Mouse (Mus musculus): ENCODE measurements at regions not wholly inside any gene's neighbourhood (a gene's known extent, or its start where the extent isn't known, plus 50 kb on each side); places are given as distances from the start of the nearest gene placed in this dataset.

DNA sequence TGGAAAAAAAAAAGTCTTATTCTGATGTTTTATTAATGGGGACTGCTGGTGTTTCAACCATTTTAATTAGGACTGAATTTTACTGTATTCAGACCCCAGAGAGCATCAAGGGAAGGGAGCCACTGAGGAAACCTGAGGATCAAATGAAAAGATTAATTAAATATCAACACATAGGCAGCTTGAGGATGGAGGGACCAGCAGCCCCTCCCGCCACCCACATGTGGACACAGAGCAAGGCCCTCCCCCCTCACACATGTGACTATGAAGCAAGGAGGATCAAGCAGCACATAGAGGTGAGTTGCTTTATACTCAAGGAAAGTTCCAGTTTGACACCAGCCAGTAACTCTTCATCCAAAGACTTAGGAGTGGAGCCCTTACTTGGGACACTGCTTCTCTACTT is 126.0 kb downstream of the Gp2 start:
- no peak for DNase-seq (ENCODE audit: low spot score)
- no peak for ATAC-seq
- no peaks in the 10 kb centered on the region for H3K27me3 ChIP-seq (replicated peaks; ENCODE audit: control insufficient read depth, insufficient read depth, low read length)

DNA sequence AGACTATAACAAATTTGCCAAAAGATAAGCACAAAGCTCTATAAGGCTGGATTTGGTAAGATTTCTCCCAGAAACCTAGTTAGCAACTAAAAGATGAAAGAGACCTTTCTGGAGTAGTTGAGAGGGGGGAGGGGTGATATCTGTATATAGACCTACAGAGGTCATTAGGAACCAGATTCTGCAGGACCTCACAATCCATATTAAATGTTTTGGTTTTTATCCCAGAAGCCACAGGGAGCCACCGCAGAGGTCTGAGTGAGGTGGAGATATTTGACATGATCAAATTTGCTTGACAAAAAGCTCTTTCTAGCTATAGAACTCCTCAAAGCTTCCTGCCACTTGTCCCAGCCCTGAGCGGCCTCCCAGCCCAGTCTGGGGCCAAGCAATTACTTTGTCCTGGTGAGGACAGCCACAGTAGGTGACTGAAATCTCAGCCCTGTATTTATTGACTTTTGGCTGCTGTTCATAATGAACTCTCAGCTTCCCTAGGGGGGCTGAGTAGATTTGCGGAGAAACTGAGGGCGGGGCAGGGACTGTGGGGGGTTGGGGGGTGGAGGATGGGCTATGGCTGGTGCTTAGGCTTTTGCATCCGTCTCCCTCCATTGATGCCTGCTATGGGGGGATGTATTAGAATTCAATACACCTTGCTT is 128.5 kb downstream of the Gp2 start:
- WGBS, result 0% methylated on average over 5 of the region's 5 CpGs
- no peak overlapping the region for H3K9ac ChIP-seq (ENCODE audit: low read length)
- H3K4me1 ChIP-seq (ENCODE audit: control insufficient read depth, insufficient read depth, low read length), result no peaks in the 10 kb centered on the region; the same call in 1 of the 2 replicates
- H3K9me3 ChIP-seq (replicated peaks; ENCODE audit: control insufficient read depth, low read length), result no peaks in the 10 kb centered on the region
- no peak overlapping the region for H3K4me2 ChIP-seq (ENCODE audit: low read length)
- DNase-seq (ENCODE audit: low spot score), result peak; percentile 50
- no peaks in the 10 kb centered on the region for H3K36me3 ChIP-seq (ENCODE audit: control insufficient read depth, insufficient read depth, low read length)
- no peak overlapping the region for H3K4me3 ChIP-seq (ENCODE audit: low read depth, low read length)
- ATAC-seq, result peak; percentile 62
- no peak overlapping the region for H3K27ac ChIP-seq (ENCODE audit: low read depth, low read length)
- H3K27me3 ChIP-seq (replicated peaks; ENCODE audit: control insufficient read depth, insufficient read depth, low read length), result no peaks in the 10 kb centered on the region

More for the DNA sequence above, 126.0 kb downstream of the Gp2 start:
- Histone ChIP-seq H3K4me1 (ENCODE audit: control insufficient read depth, insufficient read depth, low read length) (no peaks in the 10 kb centered on the region; the same call in 1 of the 2 replicates), H3K4me2 (ENCODE audit: low read length) (no peak overlapping the region), H3K9me3 (replicated peaks; ENCODE audit: control insufficient read depth, low read length) (no peaks in the 10 kb centered on the region), H3K4me3 (ENCODE audit: low read depth, low read length) (no peak overlapping the region), H3K9ac (ENCODE audit: low read length) (no peak overlapping the region), H3K36me3 (ENCODE audit: control insufficient read depth, insufficient read depth, low read length) (no peaks in the 10 kb centered on the region), H3K27ac (ENCODE audit: low read depth, low read length) (no peak overlapping the region)
- WGBS, result 62% methylated on average over 1 of the region's 1 CpGs

DNA sequence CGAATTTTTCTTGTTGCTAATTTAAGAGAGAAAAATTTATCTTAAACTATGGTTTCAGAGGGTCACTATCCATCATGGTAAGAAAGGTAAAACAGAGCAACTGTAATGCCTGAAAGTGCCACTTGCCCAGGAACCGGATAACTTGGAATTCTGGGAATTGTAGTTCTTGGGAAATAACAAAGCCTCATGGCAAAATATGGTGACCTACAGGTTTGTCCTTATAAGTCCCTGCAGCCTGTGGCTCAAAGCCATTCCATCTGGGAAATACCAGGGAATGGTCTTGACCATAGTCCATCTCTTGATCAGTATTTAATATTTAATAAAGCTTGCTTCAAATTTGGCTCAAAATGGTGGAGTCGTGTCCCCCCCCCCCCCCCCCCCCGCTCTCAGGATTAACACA is 111.9 kb upstream of the Gpr139 start:
- Histone ChIP-seq H3K9ac (ENCODE audit: low read length) (no peak overlapping the region), H3K27ac (ENCODE audit: low read depth, low read length) (no peak overlapping the region), H3K27me3 (replicated peaks; ENCODE audit: control insufficient read depth, insufficient read depth, low read length) (no peaks in the 10 kb centered on the region), H3K4me1 (ENCODE audit: control insufficient read depth, insufficient read depth, low read length) (no peaks in the 10 kb centered on the region), H3K4me3 (ENCODE audit: low read depth, low read length) (no peak overlapping the region), H3K36me3 (ENCODE audit: control insufficient read depth, insufficient read depth, low read length) (no peaks in the 10 kb centered on the region), H3K9me3 (replicated peaks; ENCODE audit: control insufficient read depth, low read length) (no peaks in the 10 kb centered on the region), H3K4me2 (ENCODE audit: low read length) (no peak overlapping the region)
- 63% methylated on average over 4 of the region's 4 CpGs for WGBS
- peak; percentile 3 for DNase-seq (ENCODE audit: low spot score)
- no peak for ATAC-seq

DNA sequence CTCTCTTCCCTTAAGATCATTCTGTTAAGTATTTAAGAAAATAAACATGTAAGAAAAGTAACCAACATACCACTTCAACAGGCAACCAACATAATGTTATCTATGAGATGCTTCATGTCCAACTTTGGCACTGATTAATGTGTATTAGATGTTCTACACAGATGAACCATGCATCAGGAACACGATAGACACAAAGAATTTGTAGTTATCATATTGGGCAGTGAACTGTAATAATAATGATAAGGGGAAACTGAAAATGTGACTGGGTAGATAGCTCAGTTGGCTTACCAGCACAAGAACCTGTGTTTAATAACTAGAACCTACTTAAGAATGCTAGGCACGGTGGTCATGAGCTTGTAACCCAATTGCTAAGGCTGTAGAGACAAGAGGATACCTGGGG is 107.0 kb upstream of the Gpr139 start:
- no peak for ATAC-seq
- no peaks in the 10 kb centered on the region for H3K4me1 ChIP-seq (ENCODE audit: control insufficient read depth, insufficient read depth, low read length)
- H3K4me2 ChIP-seq (ENCODE audit: low read length), result no peak overlapping the region
- no peaks in the 10 kb centered on the region for H3K9me3 ChIP-seq (replicated peaks; ENCODE audit: control insufficient read depth, low read length)
- DNase-seq (ENCODE audit: low spot score), result no peak
- H3K4me3 ChIP-seq (ENCODE audit: low read depth, low read length), result no peak overlapping the region
- H3K9ac ChIP-seq (ENCODE audit: low read length), result no peak overlapping the region
- WGBS, result 84% methylated on average over 2 of the region's 2 CpGs
- H3K36me3 ChIP-seq (ENCODE audit: control insufficient read depth, insufficient read depth, low read length), result no peaks in the 10 kb centered on the region
- no peaks in the 10 kb centered on the region for H3K27me3 ChIP-seq (replicated peaks; ENCODE audit: control insufficient read depth, insufficient read depth, low read length)
- H3K27ac ChIP-seq (ENCODE audit: low read depth, low read length), result no peak overlapping the region

DNA sequence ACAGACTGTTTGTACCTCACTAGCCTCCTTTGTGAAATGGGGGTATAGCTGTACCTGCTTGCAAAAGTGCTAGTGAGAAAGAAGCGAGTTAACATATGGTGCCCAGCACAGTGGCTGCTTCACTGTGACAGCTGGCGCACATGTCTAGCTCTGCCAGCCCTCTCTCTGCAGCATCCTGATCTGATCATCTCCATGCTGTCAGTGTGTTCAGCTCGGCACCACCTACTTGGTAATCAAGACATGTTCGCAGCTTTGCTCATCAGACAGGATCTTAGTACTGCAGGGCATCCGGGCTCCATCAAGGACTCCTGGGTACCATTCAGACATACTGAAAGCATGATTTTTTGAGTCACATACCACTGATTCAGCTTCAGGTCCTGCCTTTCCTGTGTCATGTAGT is 100.9 kb upstream of the Gpr139 start:
- Histone ChIP-seq H3K36me3 (ENCODE audit: control insufficient read depth, insufficient read depth, low read length) (no peaks in the 10 kb centered on the region), H3K27ac (ENCODE audit: low read depth, low read length) (no peak overlapping the region), H3K4me1 (ENCODE audit: control insufficient read depth, insufficient read depth, low read length) (no peaks in the 10 kb centered on the region), H3K9me3 (replicated peaks; ENCODE audit: control insufficient read depth, low read length) (no peaks in the 10 kb centered on the region), H3K27me3 (replicated peaks; ENCODE audit: control insufficient read depth, insufficient read depth, low read length) (no peaks in the 10 kb centered on the region), H3K4me3 (ENCODE audit: low read depth, low read length) (no peak overlapping the region), H3K4me2 (ENCODE audit: low read length) (no peak overlapping the region), H3K9ac (ENCODE audit: low read length) (no peak overlapping the region)
- WGBS, result 78% methylated on average over 5 of the region's 5 CpGs
- ATAC-seq (peak; percentile 44; the same call in 1 of the 2 replicates), DNase-seq (ENCODE audit: low spot score) (peak; percentile 48)

DNA sequence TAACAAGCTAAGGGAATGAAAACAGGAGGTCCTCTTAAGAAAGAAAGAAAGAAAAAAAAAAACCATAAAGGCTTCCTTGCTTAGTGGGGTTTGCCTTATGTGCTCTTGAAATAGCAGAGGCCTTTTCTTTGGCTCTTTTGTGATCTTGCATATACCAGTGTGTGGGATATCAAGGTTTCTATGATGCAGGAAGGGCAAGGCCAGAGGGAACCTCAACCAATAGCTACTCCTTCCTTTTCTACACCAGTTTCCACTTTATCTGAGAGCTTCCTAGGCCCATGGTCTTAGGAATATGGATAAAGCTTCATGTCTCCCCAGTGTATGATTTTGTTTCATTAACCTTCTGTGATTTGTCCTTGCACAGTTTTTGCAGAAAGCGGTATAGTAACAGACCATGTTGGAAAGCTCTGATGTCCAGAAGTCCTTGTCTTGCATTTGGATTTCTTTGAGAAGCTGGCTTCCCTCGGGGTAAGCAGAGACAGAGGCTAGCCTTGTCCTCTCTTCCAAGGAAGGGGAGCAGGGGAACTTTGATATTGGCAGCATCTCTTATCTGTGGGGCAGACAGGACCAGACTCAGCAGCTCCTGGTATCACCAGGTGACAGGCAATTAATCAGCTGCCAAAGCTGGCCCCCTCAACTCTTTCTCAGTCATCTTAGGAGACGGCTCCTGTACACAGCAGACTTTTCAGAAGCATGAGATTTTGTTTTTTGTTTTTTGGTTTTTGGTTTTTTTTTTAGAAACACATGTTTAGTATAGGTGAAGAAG is 95.7 kb upstream of the Gpr139 start:
- 70% methylated on average over 3 of the region's 3 CpGs for WGBS
- no peaks in the 10 kb centered on the region for H3K27me3 ChIP-seq (replicated peaks; ENCODE audit: control insufficient read depth, insufficient read depth, low read length)
- no peak overlapping the region for H3K9ac ChIP-seq (ENCODE audit: low read length)
- H3K36me3 ChIP-seq (ENCODE audit: control insufficient read depth, insufficient read depth, low read length), result no peaks in the 10 kb centered on the region
- DNase-seq (ENCODE audit: low spot score) (no peak), ATAC-seq (no peak)
- no peaks in the 10 kb centered on the region for H3K4me1 ChIP-seq (ENCODE audit: control insufficient read depth, insufficient read depth, low read length)
- no peaks in the 10 kb centered on the region for H3K9me3 ChIP-seq (replicated peaks; ENCODE audit: control insufficient read depth, low read length)
- no peak overlapping the region for H3K4me3 ChIP-seq (ENCODE audit: low read depth, low read length)
- H3K4me2 ChIP-seq (ENCODE audit: low read length), result no peak overlapping the region
- H3K27ac ChIP-seq (ENCODE audit: low read depth, low read length), result no peak overlapping the region

DNA sequence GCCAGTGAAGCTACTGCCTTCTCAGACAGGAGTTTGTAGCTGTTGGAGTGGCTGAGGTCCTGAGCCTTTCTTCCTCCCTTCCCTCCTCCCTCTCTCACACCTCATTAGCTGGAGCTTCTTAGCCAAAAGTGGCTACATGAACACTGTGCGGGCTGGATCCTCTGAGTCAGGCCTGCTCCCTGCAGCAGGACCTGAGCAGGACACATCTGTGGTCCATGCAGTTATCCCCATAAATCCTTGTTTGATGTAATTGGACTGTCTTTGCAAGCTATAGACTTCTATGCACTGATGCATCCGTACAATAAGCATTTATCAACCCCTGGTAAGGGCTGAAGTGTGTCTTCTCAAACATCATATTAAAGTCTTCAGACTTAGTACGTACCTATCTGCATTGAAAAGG is 88.2 kb upstream of the Gpr139 start:
- ATAC-seq, result no peak
- no peak overlapping the region for H3K4me2 ChIP-seq (ENCODE audit: low read length)
- no peaks in the 10 kb centered on the region for H3K9me3 ChIP-seq (replicated peaks; ENCODE audit: control insufficient read depth, low read length)
- no peak overlapping the region for H3K27ac ChIP-seq (ENCODE audit: low read depth, low read length)
- no peaks in the 10 kb centered on the region for H3K4me1 ChIP-seq (ENCODE audit: control insufficient read depth, insufficient read depth, low read length)
- no peaks in the 10 kb centered on the region for H3K36me3 ChIP-seq (ENCODE audit: control insufficient read depth, insufficient read depth, low read length)
- DNase-seq (ENCODE audit: low spot score), result no peak
- H3K9ac ChIP-seq (ENCODE audit: low read length), result no peak overlapping the region
- no peak overlapping the region for H3K4me3 ChIP-seq (ENCODE audit: low read depth, low read length)
- no peaks in the 10 kb centered on the region for H3K27me3 ChIP-seq (replicated peaks; ENCODE audit: control insufficient read depth, insufficient read depth, low read length)
- 77% methylated on average over 3 of the region's 3 CpGs for WGBS

DNA sequence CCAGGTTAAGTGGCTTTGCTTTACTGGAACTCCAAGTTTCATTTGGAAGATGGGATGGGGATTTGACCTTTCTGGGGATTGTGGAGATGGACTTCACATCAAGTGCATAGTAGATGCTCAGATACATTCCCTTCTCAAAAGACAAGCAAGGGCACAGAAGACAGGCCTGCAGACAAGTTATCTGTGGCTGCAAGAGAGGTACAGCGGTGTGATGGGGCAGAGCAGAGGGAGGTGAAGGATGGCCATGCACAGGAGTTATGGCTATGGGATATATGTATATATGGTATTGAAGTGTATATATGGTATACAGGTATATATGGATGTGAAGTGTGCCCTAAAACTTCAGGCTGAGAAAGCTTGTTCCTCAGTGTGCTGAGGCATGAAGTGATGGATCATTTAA is 87.0 kb upstream of the Gpr139 start:
- no peak overlapping the region for H3K4me3 ChIP-seq (ENCODE audit: low read depth, low read length)
- no peaks in the 10 kb centered on the region for H3K9me3 ChIP-seq (replicated peaks; ENCODE audit: control insufficient read depth, low read length)
- WGBS, result 100% methylated on average over 1 of the region's 1 CpGs
- H3K36me3 ChIP-seq (ENCODE audit: control insufficient read depth, insufficient read depth, low read length), result no peaks in the 10 kb centered on the region
- H3K27me3 ChIP-seq (replicated peaks; ENCODE audit: control insufficient read depth, insufficient read depth, low read length), result no peaks in the 10 kb centered on the region
- DNase-seq (ENCODE audit: low spot score) (no peak), ATAC-seq (no peak)
- H3K27ac ChIP-seq (ENCODE audit: low read depth, low read length), result no peak overlapping the region
- no peak overlapping the region for H3K9ac ChIP-seq (ENCODE audit: low read length)
- no peaks in the 10 kb centered on the region for H3K4me1 ChIP-seq (ENCODE audit: control insufficient read depth, insufficient read depth, low read length)
- no peak overlapping the region for H3K4me2 ChIP-seq (ENCODE audit: low read length)

DNA sequence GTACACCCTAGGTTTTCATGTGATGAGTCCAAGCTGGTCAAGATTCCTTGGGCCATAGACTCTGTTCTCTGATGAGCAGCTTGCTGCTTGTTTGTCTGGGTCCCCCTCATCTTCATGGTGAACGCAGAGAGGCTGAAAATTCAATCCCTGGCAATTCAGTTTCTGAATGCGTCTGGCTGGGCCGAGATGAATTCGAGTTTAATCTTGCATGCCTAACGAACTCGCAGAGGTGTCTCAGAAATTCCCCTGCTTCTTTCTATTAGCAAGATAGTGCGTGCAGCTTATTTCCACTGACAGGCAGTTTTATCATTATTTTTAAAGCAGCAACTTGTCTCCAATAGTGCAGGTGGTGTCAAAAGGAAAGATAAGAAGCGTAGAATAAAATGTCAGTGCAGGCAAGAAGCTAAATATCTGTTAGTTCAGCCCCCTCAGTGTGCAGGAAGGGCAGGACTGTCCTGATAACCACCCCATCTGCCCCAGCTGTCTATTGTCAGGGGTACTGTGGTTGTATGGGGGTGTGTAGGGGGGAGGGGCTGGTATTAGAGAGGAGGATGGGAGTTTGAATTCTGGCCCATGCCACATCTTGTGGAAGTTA is 86.5 kb upstream of the Gpr139 start:
- Histone ChIP-seq H3K27ac (ENCODE audit: low read depth, low read length) (no peak overlapping the region), H3K9ac (ENCODE audit: low read length) (no peak overlapping the region), H3K4me2 (ENCODE audit: low read length) (no peak overlapping the region), H3K4me1 (ENCODE audit: control insufficient read depth, insufficient read depth, low read length) (no peaks in the 10 kb centered on the region), H3K27me3 (replicated peaks; ENCODE audit: control insufficient read depth, insufficient read depth, low read length) (no peaks in the 10 kb centered on the region), H3K36me3 (ENCODE audit: control insufficient read depth, insufficient read depth, low read length) (no peaks in the 10 kb centered on the region), H3K9me3 (replicated peaks; ENCODE audit: control insufficient read depth, low read length) (no peaks in the 10 kb centered on the region), H3K4me3 (ENCODE audit: low read depth, low read length) (no peak overlapping the region)
- ATAC-seq (no peak), DNase-seq (ENCODE audit: low spot score) (no peak)
- WGBS, result 18% methylated on average over 8 of the region's 8 CpGs

Measured in forebrain, embryonic 14.5 days (tissue).